In the genomic region with DNA sequence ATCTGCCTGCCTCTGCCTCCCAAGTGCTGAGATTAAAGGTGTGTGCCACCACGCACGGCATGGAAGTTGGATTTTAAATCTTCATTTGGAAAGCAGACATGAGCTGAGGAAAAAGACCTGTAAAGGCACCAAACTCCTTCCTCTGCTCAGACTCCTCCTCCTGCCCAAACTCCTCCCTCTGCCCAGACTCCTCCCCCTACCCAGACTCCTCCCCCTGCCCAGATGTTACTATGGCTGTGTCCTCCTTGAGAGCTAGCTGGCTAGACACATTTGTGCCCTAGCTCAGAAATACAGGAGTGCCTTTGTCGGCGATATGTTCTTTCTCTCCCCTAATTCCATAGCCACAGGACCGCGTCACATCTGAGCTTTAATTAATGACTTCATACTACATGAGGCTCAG, we compare ENCODE assay signal across 26 mouse cellular contexts.
DNase-seq lines count a peak whose midpoint lies in the region; ATAC-seq lines count a peak whose summit lies in the region.
"Had no signal": no experiment of that assay in that cellular context is flagged by ENCODE, and none has a peak within 500 bp of the region (broad histone marks: within the 10 kb centered on the region; RNA-seq: fewer than 3 reads in every experiment).

No protein-coding gene starts in this region.

- H3K4me2 ChIP-seq in heart, embryonic 11.5 days = no peak overlapping the region
- H3K4me2 ChIP-seq: embryonic facial prominence, embryonic 12.5 days; forebrain, embryonic 12.5 days had no signal

- peak; percentile 42; the same call in 1 of the 2 replicates for ATAC-seq in megakaryocyte progenitor cell, adult 5-6 weeks (replicated peaks; ENCODE audit: poor library complexity)
- ATAC-seq in heart, embryonic 11.5 days (replicated peaks; ENCODE audit: insufficient number of reproducible peaks, low FRiP score, low TSS enrichment) = no peak
- ATAC-seq: activated CD4-positive, CD25-positive, alpha-beta regulatory T cell, adult 4 months; CD4-positive, CD25-positive, alpha-beta regulatory T cell, adult 4 months; forebrain, embryonic 14.5 days; forebrain, embryonic 16.5 days; Patski had no signal

- no peaks in the 10 kb centered on the region for H3K9me3 ChIP-seq in heart, embryonic 11.5 days (replicated peaks; ENCODE audit: control insufficient read depth, low read length)
- H3K9me3 ChIP-seq: embryonic facial prominence, embryonic 10.5 days; embryonic facial prominence, embryonic 12.5 days; forebrain, embryonic 12.5 days; G1E had no signal

- DNase-seq in A20 (ENCODE audit: low read depth, low spot score) (peak; percentile 22), ES-CJ7 (ENCODE audit: low read depth, low spot score) (peak; percentile 40), R1 (ENCODE audit: low read depth, low spot score) (peak; percentile 75)
- DNase-seq in heart, adult 9 months (ENCODE audit: low spot score in 2 of 2) = no peak
- DNase-seq in kidney, postnatal 4 days = no peak
- DNase-seq: adrenal gland, adult 8-10 months; adrenal gland, postnatal 14 days; adrenal gland, postnatal 36 days; B cell, adult 2 months; cerebellum, adult 11-12 months; cerebellum, adult 2 months; cerebellum, adult 9-10 months; cerebellum, postnatal 10 days; cerebellum, postnatal 25 days had no signal

- H3K4me3 ChIP-seq in heart, embryonic 11.5 days (ENCODE audit: low read depth, low read length) = no peak overlapping the region
- H3K4me3 ChIP-seq: embryonic facial prominence, embryonic 10.5 days; embryonic facial prominence, embryonic 12.5 days; forebrain, embryonic 12.5 days had no signal

- H3K9ac ChIP-seq in heart, embryonic 11.5 days (ENCODE audit: low read depth, low read length) = no peak overlapping the region
- H3K9ac ChIP-seq: embryonic facial prominence, embryonic 12.5 days; forebrain, embryonic 12.5 days had no signal

- H3K36me3 ChIP-seq in heart, embryonic 11.5 days (ENCODE audit: control insufficient read depth, insufficient read depth, low read length) = no peaks in the 10 kb centered on the region
- H3K36me3 ChIP-seq: embryonic facial prominence, embryonic 10.5 days; embryonic facial prominence, embryonic 12.5 days; forebrain, embryonic 12.5 days; G1E had no signal

- H3K4me1 ChIP-seq in heart, embryonic 11.5 days (ENCODE audit: control insufficient read depth, insufficient read depth, low read length) = peaks cover 4% of the 10 kb centered on the region
- H3K4me1 ChIP-seq: embryonic facial prominence, embryonic 12.5 days; forebrain, embryonic 12.5 days had no signal

- no peak overlapping the region for H3K27ac ChIP-seq in heart, embryonic 11.5 days (ENCODE audit: low read depth, low read length)
- H3K27ac ChIP-seq: embryonic facial prominence, embryonic 10.5 days; embryonic facial prominence, embryonic 12.5 days; forebrain, embryonic 12.5 days had no signal

- H3K27me3 ChIP-seq in heart, embryonic 11.5 days (ENCODE audit: control insufficient read depth, insufficient read depth, low read length) = no peaks in the 10 kb centered on the region
- H3K27me3 ChIP-seq: CH12.LX; embryonic facial prominence, embryonic 12.5 days; forebrain, embryonic 12.5 days; Patski had no signal

- WGBS in heart, embryonic 11.5 days (ENCODE audit: insufficient replicate concordance) = 90% methylated on average over 6 of the region's 6 CpGs

Comparison
In these comparisons a context has a peak if more than half of its experiments do, and no peak if none do; other contexts are left out.
1. DNase-seq: peak in A20 (single experiment), ES-CJ7 (single experiment) and R1 (single experiment); none in heart, adult 9 months (0 of 2) and kidney, postnatal 4 days (0 of 2).